ENCODE assay signal across 22 mouse cellular contexts in the genomic region with DNA sequence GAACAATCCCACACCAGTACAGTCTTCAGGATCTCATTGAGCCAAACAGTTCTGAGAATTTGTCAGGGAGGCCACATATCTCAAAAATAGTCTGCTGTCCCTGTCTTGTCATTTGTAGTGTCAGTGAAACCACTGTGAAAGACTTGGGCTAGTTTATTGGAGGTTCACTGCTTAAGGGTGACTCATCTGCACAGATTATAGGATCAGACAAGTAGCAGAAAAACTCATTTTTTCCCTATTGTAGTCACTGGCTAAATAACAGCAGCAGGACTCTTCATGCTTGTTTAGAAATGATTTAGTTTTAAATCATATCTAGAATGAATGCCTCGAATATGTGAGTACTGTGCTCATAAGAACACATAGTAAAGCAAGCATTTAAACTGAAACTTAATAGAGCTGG.
DNase-seq lines count a peak whose midpoint lies in the region; TF ChIP-seq lines count a peak whose summit lies in the region.
"Had no signal": no experiment of that assay in that cellular context is flagged by ENCODE, and none has a peak within 500 bp of the region (broad histone marks: within the 10 kb centered on the region; RNA-seq: fewer than 3 reads in every experiment).

No protein-coding gene starts in this region.

- TF ChIP-seq POLR2A in myocyte (IDR thresholded peaks at IDR 0.05; ENCODE audit: insufficient read length, low read depth): no peak

- no peaks in the 10 kb centered on the region for H3K36me3 ChIP-seq in myocyte (ENCODE audit: control insufficient read depth, insufficient read depth)
- H3K36me3 ChIP-seq: embryonic facial prominence, embryonic 10.5 days; embryonic facial prominence, embryonic 12.5 days; forebrain, embryonic 10.5 days; forebrain, embryonic 12.5 days; G1E had no signal

- no peak overlapping the region for H3K4me3 ChIP-seq in myocyte
- H3K4me3 ChIP-seq: embryonic facial prominence, embryonic 10.5 days; embryonic facial prominence, embryonic 12.5 days; erythroblast, embryonic 14.5 days; forebrain, embryonic 10.5 days; forebrain, embryonic 12.5 days had no signal

- H3K27me3 ChIP-seq in myocyte (ENCODE audit: control insufficient read depth, insufficient read depth, insufficient read length): no peaks in the 10 kb centered on the region
- H3K27me3 ChIP-seq: CH12.LX; embryonic facial prominence, embryonic 12.5 days; forebrain, embryonic 12.5 days had no signal

- DNase-seq in 3T3-L1 (ENCODE audit: low read depth, low spot score) (peak; percentile 47), adipocyte (ENCODE audit: low spot score) (peak; percentile 11)
- DNase-seq in Muller cell, postnatal 12 days (ENCODE audit: inconsistent ontology term): peak; percentile 74
- DNase-seq in cerebellum, adult 9-11 months: no peak
- no peak for DNase-seq in T-cell, adult 2 months (ENCODE audit: low spot score)
- DNase-seq in frontal cortex, adult 2 months (ENCODE audit: extremely low spot score in 1 of 2, low spot score in 1 of 2): no peak
- DNase-seq: adrenal gland, adult 8-10 months; adrenal gland, postnatal 25 days; B cell, adult 2 months; cerebellum, adult 11 months; cerebellum, adult 18-20 months; cerebellum, adult 8-10 months; cerebellum, postnatal 10 days; cerebellum, postnatal 25 days had no signal

- no peak overlapping the region for H3ac ChIP-seq in myocyte (ENCODE audit: control insufficient read depth, insufficient read length)

- no peaks in the 10 kb centered on the region for H3K79me2 ChIP-seq in myocyte (ENCODE audit: control insufficient read depth, insufficient read depth)

- H3K4me2 ChIP-seq in myocyte (ENCODE audit: low read depth): peak overlapping the region; percentile 2
- H3K4me2 ChIP-seq: embryonic facial prominence, embryonic 12.5 days; forebrain, embryonic 12.5 days had no signal

TF ChIP-seq in myocyte, 11 proteins besides CTCF, POLR2A, EP300 and RAD21:
- no peak for TF ChIP-seq SRF (IDR thresholded peaks at IDR 0.05; ENCODE audit: control insufficient read depth, insufficient read length, low read depth)
- no peak for TF ChIP-seq MYOD1 (IDR thresholded peaks at IDR 0.05; ENCODE audit: control insufficient read depth in 1 of 3, insufficient read length in 2 of 3, low read depth in 2 of 3)
- TF ChIP-seq CEBPB (IDR thresholded peaks at IDR 0.05; ENCODE audit: insufficient read depth, poor library complexity, severe bottlenecking): 0 out of 2 replicates have a peak, but pooled peaks have one; percentile 4

Comparison
In these comparisons a context has a peak if more than half of its experiments do, and no peak if none do; other contexts are left out.
1. DNase-seq: peak in 3T3-L1 (single experiment), Muller cell, postnatal 12 days (single experiment) and adipocyte (single experiment); none in cerebellum, adult 9-11 months (single experiment), T-cell, adult 2 months (single experiment) and frontal cortex, adult 2 months (0 of 2).